Mouse (Mus musculus): Measurements from ENCODE around the gene Rnf166. TPM values are rescaled to one million over a fixed set of nuclear protein-coding genes. Genes with fewer than 3 reads are reported as not detected.
A peak's percentile ranks its signal among the peaks of the same experiment; 100 is the strongest.

Rnf166 gene
- total RNA-seq, 1 experiment from 2014 or later = 96.0 TPM

GRCm38 (mm10) chr8:122473911-122474421, 1.9 kb downstream of the Rnf166 start:
- ATAC-seq (replicated peaks; ENCODE audit: insufficient number of reproducible peaks, low FRiP score, low TSS enrichment, poor library complexity, severe bottlenecking) = peak; percentile 75

GRCm38 (mm10) chr8:122470691-122471090, 5.2 kb downstream of the Rnf166 start:
- ATAC-seq (replicated peaks; ENCODE audit: insufficient number of reproducible peaks, low FRiP score, low TSS enrichment, poor library complexity, severe bottlenecking) = no peak

- no peak for ATAC-seq (replicated peaks; ENCODE audit: insufficient number of reproducible peaks, low FRiP score, low TSS enrichment, poor library complexity, severe bottlenecking)
Measured at GRCm38 (mm10) chr8:122469965-122470364, 5.9 kb downstream of the Rnf166 start.

- no peak for ATAC-seq (replicated peaks; ENCODE audit: insufficient number of reproducible peaks, low FRiP score, low TSS enrichment, poor library complexity, severe bottlenecking)
Measured at GRCm38 (mm10) chr8:122469407-122469806, 6.5 kb downstream of the Rnf166 start.

- no peak for ATAC-seq (replicated peaks; ENCODE audit: insufficient number of reproducible peaks, low FRiP score, low TSS enrichment, poor library complexity, severe bottlenecking)
Measured at GRCm38 (mm10) chr8:122467816-122468215, 8.0 kb downstream of the Rnf166 start.

GRCm38 (mm10) chr8:122464985-122465384, 10.9 kb downstream of the Rnf166 start:
- ATAC-seq (replicated peaks; ENCODE audit: insufficient number of reproducible peaks, low FRiP score, low TSS enrichment, poor library complexity, severe bottlenecking) = no peak

GRCm38 (mm10) chr8:122463651-122464640, 11.9 kb downstream of the Rnf166 start:
- peak; percentile 40; the same call in 1 of the 2 replicates for ATAC-seq (replicated peaks; ENCODE audit: insufficient number of reproducible peaks, low FRiP score, low TSS enrichment, poor library complexity, severe bottlenecking)

- ATAC-seq (replicated peaks; ENCODE audit: insufficient number of reproducible peaks, low FRiP score, low TSS enrichment, poor library complexity, severe bottlenecking) = no peak
Measured at GRCm38 (mm10) chr8:122462510-122462909, 13.4 kb downstream of the Rnf166 start.

GRCm38 (mm10) chr8:122461473-122462148, 14.3 kb downstream of the Rnf166 start:
- no peak for ATAC-seq (replicated peaks; ENCODE audit: insufficient number of reproducible peaks, low FRiP score, low TSS enrichment, poor library complexity, severe bottlenecking)

GRCm38 (mm10) chr8:122460524-122461472, 15.1 kb downstream of the Rnf166 start, which contains the start of gene Snai3:
Gene Snai3 (minus strand): TSS chr8:122460733.
- no peak for ATAC-seq (replicated peaks; ENCODE audit: insufficient number of reproducible peaks, low FRiP score, low TSS enrichment, poor library complexity, severe bottlenecking)

- no peak for ATAC-seq (replicated peaks; ENCODE audit: insufficient number of reproducible peaks, low FRiP score, low TSS enrichment, poor library complexity, severe bottlenecking)
Measured at GRCm38 (mm10) chr8:122459990-122460389, 15.9 kb downstream of the Rnf166 start.

- ATAC-seq (replicated peaks; ENCODE audit: insufficient number of reproducible peaks, low FRiP score, low TSS enrichment, poor library complexity, severe bottlenecking) = no peak
Measured at GRCm38 (mm10) chr8:122459218-122459900, 16.5 kb downstream of the Rnf166 start.

- ATAC-seq (replicated peaks; ENCODE audit: insufficient number of reproducible peaks, low FRiP score, low TSS enrichment, poor library complexity, severe bottlenecking) = no peak
Measured at GRCm38 (mm10) chr8:122457171-122457570, 18.7 kb downstream of the Rnf166 start.

- ATAC-seq (replicated peaks; ENCODE audit: insufficient number of reproducible peaks, low FRiP score, low TSS enrichment, poor library complexity, severe bottlenecking) = no peak; the same call in 1 of the 2 replicates
Measured at GRCm38 (mm10) chr8:122454409-122454808, 21.5 kb downstream of the Rnf166 start.

- no peak for ATAC-seq (replicated peaks; ENCODE audit: insufficient number of reproducible peaks, low FRiP score, low TSS enrichment, poor library complexity, severe bottlenecking)
Measured at GRCm38 (mm10) chr8:122452154-122452553, 23.7 kb downstream of the Rnf166 start.

- no peak for ATAC-seq (replicated peaks; ENCODE audit: insufficient number of reproducible peaks, low FRiP score, low TSS enrichment, poor library complexity, severe bottlenecking)
Measured at GRCm38 (mm10) chr8:122451161-122451703, 24.6 kb downstream of the Rnf166 start.

- ATAC-seq (replicated peaks; ENCODE audit: insufficient number of reproducible peaks, low FRiP score, low TSS enrichment, poor library complexity, severe bottlenecking) = no peak
Measured at GRCm38 (mm10) chr8:122445203-122445602, 30.7 kb downstream of the Rnf166 start.

Measured in monocyte, adult 5-6 weeks (primary cell).